8 mouse cellular contexts compared by ENCODE assay signal in the genomic region with DNA sequence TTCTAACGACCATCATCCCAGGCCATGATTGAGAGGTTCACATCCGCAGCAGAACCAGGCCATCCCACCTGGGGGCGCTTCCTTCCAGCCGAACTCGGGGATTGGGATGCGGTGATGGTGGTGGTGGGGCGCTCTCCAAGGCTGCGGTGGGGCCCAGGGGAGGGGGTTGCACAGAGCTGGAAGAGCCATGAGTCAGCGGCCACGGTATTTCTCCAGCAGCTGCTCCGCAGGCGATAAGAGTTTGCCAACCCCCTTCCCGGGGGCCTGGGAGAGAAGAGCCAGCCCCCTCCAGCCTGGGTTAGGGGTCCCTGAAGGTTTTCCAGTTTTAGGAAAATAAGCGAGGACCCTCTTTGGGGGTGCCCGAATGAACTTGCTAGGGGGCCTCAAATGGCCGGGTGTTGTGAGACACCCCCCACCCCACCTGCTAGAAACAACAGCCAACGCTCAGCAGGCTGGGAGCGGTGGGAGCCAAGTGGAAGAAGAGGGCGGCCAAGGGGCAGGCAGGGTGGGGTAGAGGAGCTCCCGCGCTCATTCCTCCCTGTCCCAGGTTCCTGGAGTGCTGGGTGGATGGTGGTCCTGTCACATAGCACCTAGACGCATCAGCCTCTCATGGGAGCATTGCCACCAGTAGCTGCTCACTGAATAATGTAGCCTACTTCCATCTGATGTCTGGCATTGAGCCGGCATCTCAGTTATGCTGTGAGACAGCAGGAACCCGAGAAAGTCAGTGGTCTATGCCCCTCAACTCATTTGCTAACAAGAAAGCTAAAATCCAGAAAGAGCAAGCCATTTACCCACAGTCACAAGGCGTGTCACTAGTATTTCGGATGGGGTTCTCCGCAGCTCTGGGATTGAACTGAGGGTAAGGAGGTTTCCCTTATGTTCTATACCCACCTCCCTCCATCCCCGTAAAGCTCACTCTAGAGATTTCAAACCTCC. TPM values are rescaled to one million over a fixed set of nuclear protein-coding genes. Genes with fewer than 3 reads are reported as not detected.
DNase-seq lines count a peak whose midpoint lies in the region; ATAC-seq and TF ChIP-seq lines count a peak whose summit lies in the region.

No protein-coding gene starts in this region.

- peaks cover 16% of the 10 kb centered on the region for H3K4me1 ChIP-seq in bone marrow macrophage, adult 2 months (ENCODE audit: control insufficient read depth, insufficient read depth, low read length)
- H3K4me1 ChIP-seq in heart, embryonic 16.5 days (ENCODE audit: control insufficient read depth, insufficient read depth, low read length), result peaks cover 18% of the 10 kb centered on the region
- H3K4me1 ChIP-seq in stomach, embryonic 16.5 days (ENCODE audit: control insufficient read depth, insufficient read depth, low read length), result peaks cover 37% of the 10 kb centered on the region

- peak overlapping the region; percentile 78 for H3K9ac ChIP-seq in heart, embryonic 16.5 days (ENCODE audit: low read length)
- peak overlapping the region; percentile 76 for H3K9ac ChIP-seq in stomach, embryonic 16.5 days (ENCODE audit: low read length)

- 1% methylated on average over 28 of the region's 28 CpGs for WGBS in heart, embryonic 16.5 days
- 3% methylated on average over 28 of the region's 28 CpGs for WGBS in stomach, embryonic 16.5 days

- H3K4me3 ChIP-seq in bone marrow macrophage, adult 2 months (ENCODE audit: insufficient read depth, low read length), result peak overlapping the region; percentile 43
- peak overlapping the region; percentile 70 for H3K4me3 ChIP-seq in heart, embryonic 16.5 days (ENCODE audit: low read length)
- H3K4me3 ChIP-seq in stomach, embryonic 16.5 days (replicated peaks; ENCODE audit: low read length), result peak overlapping the region; percentile 53

- peak overlapping the region; percentile 95 for H3K4me2 ChIP-seq in heart, embryonic 16.5 days (ENCODE audit: low read depth, low read length)
- peak overlapping the region; percentile 92 for H3K4me2 ChIP-seq in stomach, embryonic 16.5 days (ENCODE audit: low read depth, low read length)

- ATAC-seq in heart, embryonic 16.5 days (replicated peaks; ENCODE audit: extremely low read depth, insufficient read depth, low FRiP score), result peak; percentile 42
- peak; percentile 35; the same call in 1 of the 2 replicates for ATAC-seq in stomach, embryonic 16.5 days (ENCODE audit: insufficient read depth, low FRiP score)

- peak; percentile 53 for DNase-seq in adrenal gland, adult 2 months
- DNase-seq in adrenal gland, postnatal 4 days (ENCODE audit: low spot score in 2 of 2), result no peak
- DNase-seq in fibroblast of lung, adult 2 months (ENCODE audit: low read depth), result peak; percentile 64
- peak; percentile 60 to 77 for DNase-seq in left cerebral cortex, postnatal 14 days (ENCODE audit: low spot score in 2 of 2)
- peak; percentile 74 for DNase-seq in mesoderm, embryonic 11.5 days (ENCODE audit: low read depth, low spot score)

- H3K27me3 ChIP-seq in heart, embryonic 16.5 days (ENCODE audit: control insufficient read depth, insufficient read depth, low read length), result no peaks in the 10 kb centered on the region
- H3K27me3 ChIP-seq in stomach, embryonic 16.5 days (ENCODE audit: control insufficient read depth, insufficient read depth, low read length), result no peaks in the 10 kb centered on the region

- H3K27ac ChIP-seq in bone marrow macrophage, adult 2 months (ENCODE audit: insufficient read depth, low read depth, low read length), result no peak overlapping the region
- peak overlapping the region; percentile 92 for H3K27ac ChIP-seq in heart, embryonic 16.5 days (ENCODE audit: low read length)
- H3K27ac ChIP-seq in stomach, embryonic 16.5 days (ENCODE audit: low read length), result peak overlapping the region; percentile 92

- TF ChIP-seq CTCF in bone marrow macrophage, adult 2 months (IDR thresholded peaks at IDR 0.05; ENCODE audit: low read depth, low read length), result no peak

- no peaks in the 10 kb centered on the region for H3K36me3 ChIP-seq in heart, embryonic 16.5 days (ENCODE audit: control insufficient read depth, insufficient read depth)
- H3K36me3 ChIP-seq in stomach, embryonic 16.5 days (ENCODE audit: control insufficient read depth, insufficient read depth, low read length), result no peaks in the 10 kb centered on the region

- TF ChIP-seq POLR2A in bone marrow macrophage, adult 2 months (IDR thresholded peaks at IDR 0.05; ENCODE audit: borderline replicate concordance, low read depth, low read length), result no peak

- intact Hi-C loops in left cerebral cortex, postnatal 14 days (cut with DNase I), result loop anchor here (2.0 kb wide), 1 partner anchor 52 kb away; no protein-coding TSS in a partner anchor

- no peaks in the 10 kb centered on the region for H3K9me3 ChIP-seq in heart, embryonic 16.5 days (replicated peaks; ENCODE audit: control insufficient read depth, low read length)
- H3K9me3 ChIP-seq in stomach, embryonic 16.5 days (replicated peaks; ENCODE audit: control insufficient read depth, low read length), result no peaks in the 10 kb centered on the region

RNA-seq across cellular contexts. Expression of a gene that starts 17.1 kb away (rescaled TPM):
- total RNA-seq in adrenal gland, adult 2 months (2021), result 10 to 100 TPM; 11.1 to 17.3 TPM
- 6.4 and 6.6 TPM in 2 replicates for polyA plus RNA-seq in adrenal gland, adult 2 months (2012; rRNA removed)
- 10 to 100 TPM; 20.0 to 22.7 TPM for total RNA-seq in adrenal gland, postnatal 4 days (2021)
- 3.7 and 5.1 TPM in 2 replicates for polyA plus RNA-seq in bone marrow macrophage, adult 2 months (2012; ENCODE audit: insufficient read depth, insufficient read length, missing spikeins)
- polyA plus RNA-seq in heart, embryonic 16.5 days (2015; fragmentation: Nextera tagmentation; extraction: Ambion mirVana), result 7.2 and 8.4 TPM in 2 replicates
- 1 to 10 TPM; 3.9 to 6.0 TPM for total RNA-seq in left cerebral cortex, postnatal 14 days (2021)
- polyA plus RNA-seq in stomach, embryonic 16.5 days (2015; fragmentation: Nextera tagmentation; extraction: Ambion mirVana), result 21.7 and 24.5 TPM in 2 replicates

RNA-seq across cellular contexts. Expression of a gene that starts 31.6 kb away (rescaled TPM):
- 10 to 100 TPM; 37.8 to 57.6 TPM for total RNA-seq in adrenal gland, adult 2 months (2021)
- polyA plus RNA-seq in adrenal gland, adult 2 months (2012; rRNA removed), result 108 and 122 TPM in 2 replicates
- total RNA-seq in adrenal gland, postnatal 4 days (2021), result 10 to 100 TPM; 91.3 to 98.4 TPM
- 129 and 144 TPM in 2 replicates for polyA plus RNA-seq in bone marrow macrophage, adult 2 months (2012; ENCODE audit: insufficient read depth, insufficient read length, missing spikeins)
- polyA plus RNA-seq in heart, embryonic 16.5 days (2015; fragmentation: Nextera tagmentation; extraction: Ambion mirVana), result 43.1 and 46.8 TPM in 2 replicates
- 100 to 1,000 TPM; 342 to 377 TPM for total RNA-seq in left cerebral cortex, postnatal 14 days (2021)
- 34.9 and 38.3 TPM in 2 replicates for polyA plus RNA-seq in stomach, embryonic 16.5 days (2015; fragmentation: Nextera tagmentation; extraction: Ambion mirVana)

Comparison
In these comparisons a context has a peak if more than half of its experiments do, and no peak if none do; other contexts are left out.
1. DNase-seq: peak in adrenal gland, adult 2 months (single experiment), fibroblast of lung, adult 2 months (single experiment), left cerebral cortex, postnatal 14 days (2 of 2) and mesoderm, embryonic 11.5 days (single experiment); none in adrenal gland, postnatal 4 days (0 of 2).
2. Peak in every context shown above with its lines, with median percentiles within 50 percentile points of each other: H3K4me3 ChIP-seq.